Mouse (Mus musculus): Measurements from ENCODE around the gene Ccdc149.

The Ccdc149 gene

DNA sequence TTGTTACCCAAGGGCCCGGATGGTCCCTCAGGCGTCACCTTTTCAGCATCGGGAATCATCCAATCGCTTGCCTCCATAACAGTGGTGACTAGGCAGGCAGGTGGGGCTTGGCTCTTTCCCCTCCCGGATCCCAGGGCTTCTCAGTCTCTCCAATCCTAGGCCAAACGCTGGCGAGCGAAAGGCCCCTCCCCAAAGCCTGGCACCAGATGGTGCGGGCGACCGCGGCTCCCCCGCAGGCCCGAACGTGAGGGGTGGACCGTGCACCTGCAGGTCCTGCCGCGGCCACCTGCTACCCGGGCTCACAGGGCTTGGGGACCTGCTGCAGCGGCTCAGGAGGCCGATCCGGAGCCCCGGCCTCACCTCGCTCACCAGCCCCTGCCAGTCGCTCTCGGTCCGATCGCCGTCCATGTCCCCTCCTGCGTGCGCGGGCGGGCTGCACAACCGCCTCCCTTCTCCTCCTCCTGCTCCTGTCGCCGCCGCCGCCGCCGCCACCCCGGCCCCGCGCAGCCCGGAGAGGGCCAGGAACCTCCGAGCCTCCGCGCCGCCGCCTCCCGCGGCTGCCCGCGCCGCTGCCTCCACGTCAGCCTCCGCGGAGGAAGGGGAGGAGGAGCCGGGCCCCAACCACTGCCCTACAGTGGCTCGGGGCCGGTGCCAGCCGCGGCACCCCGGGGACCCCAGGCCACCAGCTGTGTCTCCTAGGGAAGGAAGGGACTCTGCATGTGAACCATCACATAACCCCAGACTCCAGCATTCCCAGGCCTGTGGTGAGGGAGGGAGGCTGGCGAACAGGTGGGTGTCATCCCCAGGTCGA lies at the start of gene Ccdc149:
TSS of gene Ccdc149 (minus strand) at position 531 of the 811 bp plus-strand sequence.
- TF ChIP-seq GATA4 (IDR thresholded peaks at IDR 0.05; ENCODE audit: insufficient replicate concordance, low read length) = no peak

DNA sequence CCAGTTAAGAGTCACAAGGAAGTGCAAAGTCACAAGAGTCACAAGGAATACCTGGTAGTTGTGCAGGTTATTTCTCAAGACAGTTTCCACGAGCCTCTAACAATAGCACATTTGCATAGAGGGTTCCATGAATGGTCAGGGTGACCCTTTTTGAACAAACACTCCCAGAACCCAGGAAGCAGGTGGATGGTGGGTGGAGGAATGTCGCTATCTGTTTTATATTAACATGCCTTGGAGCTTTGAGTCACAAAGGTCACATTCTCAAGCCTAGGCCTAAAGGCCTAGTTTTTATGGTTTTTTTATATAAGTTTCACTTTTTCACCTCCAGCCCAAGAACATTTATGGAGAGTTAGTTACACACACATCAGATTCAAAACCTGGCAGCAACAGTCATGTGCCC lies 48.6 kb upstream of the Ccdc149 start:
- TF ChIP-seq GATA4 (IDR thresholded peaks at IDR 0.05; ENCODE audit: insufficient replicate concordance, low read length) = no peak

DNA sequence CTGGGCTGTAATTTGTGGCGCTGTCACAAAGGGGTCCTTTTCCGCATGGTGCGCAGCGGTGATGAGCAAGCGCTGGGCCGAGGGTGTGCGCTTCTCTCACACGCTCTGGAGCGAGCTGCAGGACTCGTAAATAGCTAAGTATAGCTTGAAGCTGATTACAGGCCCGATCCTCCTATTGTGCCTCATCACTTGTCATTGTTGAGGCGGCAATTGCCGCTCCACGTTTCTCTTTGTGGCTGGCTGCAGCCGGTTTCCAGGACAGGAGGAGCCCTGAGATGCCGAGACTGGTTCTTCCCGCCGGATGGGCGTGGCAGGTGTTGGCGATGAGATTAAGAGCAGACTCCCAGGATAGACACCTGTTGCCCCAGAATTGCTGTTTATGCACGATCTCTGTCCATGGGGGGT lies 44.8 kb upstream of the Ccdc149 start:
- TF ChIP-seq GATA4 (IDR thresholded peaks at IDR 0.05; ENCODE audit: insufficient replicate concordance, low read length) = no peak

DNA sequence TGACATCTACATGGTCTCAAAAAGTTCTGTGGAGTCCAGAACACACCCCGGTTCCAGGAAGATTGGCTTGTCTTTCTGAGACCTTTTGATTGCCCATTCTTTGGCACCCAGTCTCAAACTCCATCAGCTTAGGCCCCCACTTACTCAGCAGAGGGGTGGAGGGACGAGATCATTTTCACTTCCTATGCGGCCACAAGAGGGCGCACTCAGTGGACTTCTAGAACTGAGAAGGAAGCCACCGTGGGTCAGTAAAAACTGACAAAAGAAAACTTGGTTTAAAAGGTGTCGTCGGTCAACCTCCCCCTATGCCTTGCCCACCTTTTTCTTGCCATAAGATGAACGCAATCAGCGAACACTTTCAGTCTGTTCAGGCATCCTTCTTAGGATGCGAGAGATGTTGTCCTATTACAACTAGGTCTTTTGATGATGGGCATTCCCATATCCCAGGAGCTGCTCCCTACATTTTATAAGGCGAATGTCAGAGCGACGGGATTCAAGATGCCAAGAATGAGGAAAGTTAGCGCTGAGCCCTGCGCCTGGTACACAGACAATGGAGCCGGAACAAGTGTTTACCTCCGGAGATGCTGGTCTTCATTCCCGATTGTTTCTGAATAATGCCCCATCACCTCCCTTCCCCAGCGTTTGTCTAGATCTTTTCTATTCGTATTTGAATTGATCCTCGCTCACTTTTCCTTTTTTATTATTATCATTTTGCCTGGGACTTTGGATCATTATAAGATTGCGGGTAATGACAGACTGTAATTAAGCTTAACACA lies 44.1 kb upstream of the Ccdc149 start:
- no peak for TF ChIP-seq GATA4 (IDR thresholded peaks at IDR 0.05; ENCODE audit: insufficient replicate concordance, low read length)

DNA sequence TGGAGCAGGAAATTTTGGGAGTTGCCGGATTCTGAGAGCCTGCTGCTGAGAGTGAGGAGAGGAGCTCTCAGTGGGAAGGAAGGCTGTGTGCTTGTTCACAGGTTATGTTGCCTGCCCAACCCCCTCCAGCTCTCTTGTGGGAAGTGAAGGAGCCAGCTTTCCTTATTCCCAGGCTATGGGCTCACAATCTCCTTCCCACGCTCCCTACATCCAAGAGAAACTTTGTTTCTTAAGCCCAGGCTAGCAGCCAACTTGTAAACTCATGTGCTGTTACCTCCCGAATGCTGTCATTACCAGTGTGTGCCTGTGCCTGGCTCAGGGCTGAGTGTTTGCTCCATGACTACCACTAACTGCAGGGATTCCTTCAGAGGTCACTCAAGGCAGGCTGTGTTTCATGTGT lies 39.8 kb upstream of the Ccdc149 start:
- TF ChIP-seq GATA4 (IDR thresholded peaks at IDR 0.05; ENCODE audit: insufficient replicate concordance, low read length) = no peak

DNA sequence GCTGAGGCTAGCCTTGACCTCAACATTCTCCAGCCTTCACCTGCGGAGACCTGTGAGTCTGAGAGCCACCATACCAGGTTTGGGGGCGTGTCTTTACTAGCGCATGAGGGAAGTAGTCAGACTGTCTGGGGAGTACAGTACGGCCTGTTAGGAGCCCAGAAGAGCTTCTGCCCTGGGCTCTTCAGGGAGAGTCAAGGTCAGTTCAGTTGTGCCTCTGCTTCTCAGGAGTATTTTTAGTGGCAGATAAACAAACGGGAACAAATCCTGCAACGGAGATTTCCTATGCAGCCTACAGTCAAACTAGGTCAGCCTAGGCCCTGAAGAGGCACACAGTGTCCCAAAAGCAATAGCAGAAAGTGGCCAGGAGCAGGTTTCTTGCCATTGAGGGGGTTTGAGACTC lies 38.1 kb upstream of the Ccdc149 start:
- no peak for TF ChIP-seq GATA4 (IDR thresholded peaks at IDR 0.05; ENCODE audit: insufficient replicate concordance, low read length)

DNA sequence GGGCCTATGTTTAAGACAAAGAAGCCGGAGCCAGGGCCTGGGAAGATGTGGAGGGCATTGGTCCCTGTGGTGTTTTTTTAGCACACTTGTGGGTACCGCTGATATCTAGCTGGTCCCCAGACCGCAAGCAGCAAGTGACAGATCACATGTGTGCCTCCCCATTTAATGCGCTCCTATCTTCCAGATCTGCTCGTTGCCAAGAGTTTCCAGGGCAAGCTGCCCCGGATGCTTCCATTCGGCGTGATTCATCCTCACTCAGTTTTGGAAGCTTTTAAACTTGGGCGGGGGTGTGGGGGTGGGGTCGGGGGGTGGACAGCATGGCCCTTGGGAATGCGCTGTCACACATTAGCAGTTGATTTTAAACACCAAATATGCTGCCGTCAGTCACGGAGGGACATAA lies 33.3 kb upstream of the Ccdc149 start:
- TF ChIP-seq GATA4 (IDR thresholded peaks at IDR 0.05; ENCODE audit: insufficient replicate concordance, low read length) = no peak

DNA sequence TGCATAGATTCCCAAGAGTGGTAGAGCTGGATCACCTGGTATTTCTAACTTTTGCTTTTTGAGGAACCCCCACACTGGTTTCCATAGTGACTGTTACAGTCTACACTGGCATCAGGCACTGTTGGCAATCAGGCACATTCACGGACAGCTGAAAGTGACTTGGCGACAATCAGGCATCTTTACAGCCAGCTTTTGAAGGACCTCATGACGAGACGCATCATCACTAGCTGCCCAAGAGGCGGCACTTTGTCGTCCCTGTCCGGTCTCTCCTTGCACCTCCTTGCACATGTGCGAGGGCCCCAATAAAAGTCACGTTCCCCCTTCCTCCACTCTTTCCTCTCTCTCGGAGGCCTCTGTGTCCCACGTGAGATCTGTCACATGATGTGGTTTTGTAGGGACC lies 32.8 kb upstream of the Ccdc149 start:
- TF ChIP-seq GATA4 (IDR thresholded peaks at IDR 0.05; ENCODE audit: insufficient replicate concordance, low read length) = no peak

DNA sequence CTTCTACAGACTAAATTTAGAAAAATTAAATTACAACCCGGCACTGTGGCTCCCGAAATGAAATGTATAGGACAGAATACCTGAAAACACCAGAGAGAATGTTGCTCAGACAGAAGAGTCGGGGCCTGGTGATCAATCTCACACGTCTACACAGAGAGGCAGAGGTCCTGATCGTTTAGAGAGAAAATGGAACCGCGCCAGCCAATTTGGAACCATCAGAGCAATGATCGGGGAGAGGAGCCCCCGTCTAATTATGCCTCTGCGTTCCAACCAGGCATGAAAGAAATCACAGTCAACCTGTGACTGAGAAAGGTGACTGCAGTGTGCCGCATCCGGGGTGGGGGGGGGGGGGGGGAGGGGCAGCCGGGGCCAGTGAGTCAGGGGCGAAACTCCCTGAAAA lies 24.4 kb upstream of the Ccdc149 start:
- no peak for TF ChIP-seq GATA4 (IDR thresholded peaks at IDR 0.05; ENCODE audit: insufficient replicate concordance, low read length)

DNA sequence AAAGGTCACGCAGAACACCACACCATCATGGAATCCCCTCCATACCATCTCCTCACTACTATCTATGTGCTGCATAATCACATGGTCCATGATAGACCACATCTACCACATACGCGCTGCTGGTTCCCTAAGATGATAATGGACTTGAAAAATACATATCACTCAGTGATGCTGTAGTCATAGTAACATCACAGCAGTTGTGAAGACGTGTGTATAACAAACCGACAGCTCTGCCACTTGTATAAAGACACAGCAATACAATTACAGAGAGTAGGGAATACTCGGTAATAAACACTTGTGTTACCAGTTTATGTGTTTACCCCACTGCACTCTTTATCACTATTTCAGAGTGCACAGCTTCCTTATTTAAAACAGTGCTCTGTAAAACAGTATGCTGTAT lies 20.2 kb upstream of the Ccdc149 start:
- no peak for TF ChIP-seq GATA4 (IDR thresholded peaks at IDR 0.05; ENCODE audit: insufficient replicate concordance, low read length)

DNA sequence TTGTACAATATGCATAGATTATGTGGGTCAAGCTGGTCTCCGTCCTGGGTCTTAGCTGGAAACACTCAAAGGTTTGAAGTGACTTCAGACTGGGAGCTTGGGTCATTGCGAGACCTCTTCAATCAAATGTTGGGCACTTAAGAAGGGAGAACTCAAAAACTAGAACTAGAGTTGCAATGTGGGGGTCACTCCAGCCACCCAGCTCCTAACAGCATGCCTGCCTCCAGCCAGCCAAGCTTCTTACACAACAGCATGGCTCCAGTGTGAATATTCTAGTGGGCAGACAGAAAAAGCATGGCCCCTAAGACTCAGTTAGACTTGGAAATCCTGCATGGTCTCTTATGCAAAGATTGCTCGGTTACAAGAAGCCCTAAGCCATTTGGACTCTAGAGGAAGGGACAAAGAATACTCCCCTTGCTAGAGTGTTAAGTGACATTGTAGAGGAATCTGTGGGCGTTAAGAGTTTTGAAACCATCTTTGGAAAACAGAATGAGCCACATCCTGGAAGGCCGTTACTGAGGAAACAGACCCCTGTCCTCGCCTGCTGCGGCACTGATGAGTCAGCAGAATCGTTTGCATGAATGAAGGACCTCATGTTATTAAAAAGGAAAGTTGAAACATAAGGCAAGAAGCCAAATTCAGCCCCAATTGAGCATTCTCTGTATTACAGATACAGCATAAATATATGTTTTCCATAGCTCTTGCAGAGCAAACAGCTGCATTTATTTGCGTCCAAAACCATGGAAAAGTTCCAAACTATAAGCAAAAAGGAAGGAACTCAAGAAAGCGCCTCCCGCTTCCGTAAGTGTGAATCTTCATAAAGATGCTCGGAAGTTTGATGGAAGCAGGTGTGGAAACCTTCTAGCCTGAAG lies 16.5 kb upstream of the Ccdc149 start:
- no peak for TF ChIP-seq GATA4 (IDR thresholded peaks at IDR 0.05; ENCODE audit: insufficient replicate concordance, low read length)

DNA sequence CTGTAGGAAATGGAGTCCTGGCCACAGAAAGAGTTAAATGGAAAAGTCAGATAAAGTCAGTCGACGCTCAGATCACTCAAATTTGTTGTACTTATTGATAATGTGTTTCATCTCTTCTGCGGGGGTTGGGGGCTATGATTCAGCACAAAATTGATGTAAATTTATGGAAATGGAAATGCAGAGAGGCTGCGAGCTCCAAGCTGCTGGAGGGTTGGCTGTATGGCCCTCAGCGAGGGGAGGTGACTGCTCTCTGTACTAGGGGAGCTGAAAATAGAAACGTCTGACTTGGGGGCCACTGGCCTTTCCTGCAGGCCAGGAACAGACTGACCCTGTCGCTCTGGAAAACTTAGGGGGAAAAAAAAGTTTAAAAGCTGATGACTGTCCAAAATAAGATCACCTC lies 5.5 kb upstream of the Ccdc149 start:
- no peak for TF ChIP-seq GATA4 (IDR thresholded peaks at IDR 0.05; ENCODE audit: insufficient replicate concordance, low read length)

DNA sequence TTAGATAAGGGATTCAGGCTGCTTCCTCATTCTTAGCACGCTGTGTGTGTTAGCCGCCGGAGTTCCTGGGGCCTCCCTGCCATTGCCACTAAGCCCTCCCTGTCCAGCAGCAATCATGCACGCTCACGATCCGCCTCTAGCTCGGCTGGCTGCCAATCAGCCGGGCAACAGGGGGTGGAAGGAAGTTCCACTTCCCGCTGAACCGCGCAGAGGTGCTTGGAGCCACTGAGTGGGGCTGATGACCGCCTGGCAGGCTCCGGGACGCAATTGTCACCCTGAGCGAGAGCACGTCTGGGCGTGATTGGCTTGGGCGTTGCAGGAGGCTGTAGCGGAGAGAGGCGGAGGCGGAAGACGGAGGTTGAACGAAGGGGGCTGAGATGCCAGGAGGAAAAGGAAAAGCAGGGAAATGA lies 5.0 kb upstream of the Ccdc149 start:
- peak; percentile 85; the same call in 1 of the 2 replicates for TF ChIP-seq GATA4 (IDR thresholded peaks at IDR 0.05; ENCODE audit: insufficient replicate concordance, low read length)

DNA sequence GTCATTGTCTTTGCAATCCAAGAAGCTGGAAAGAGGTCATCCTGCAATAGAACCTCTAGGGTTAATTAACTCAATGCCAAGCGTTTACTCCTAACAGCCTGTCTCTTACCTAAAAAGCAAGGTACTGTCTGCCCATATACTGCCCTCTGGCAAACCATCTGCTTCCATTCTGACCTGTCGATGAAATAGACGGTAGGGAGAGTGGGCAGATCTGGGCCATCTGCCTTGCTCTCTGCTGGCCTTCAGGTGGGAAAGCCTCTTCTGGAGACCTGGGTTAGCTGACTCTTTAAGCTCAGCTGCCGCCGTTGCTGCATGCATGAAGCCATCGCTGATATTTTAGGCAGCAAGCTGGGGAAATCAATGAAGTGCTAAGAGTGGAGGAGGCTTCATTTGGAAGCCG lies 2.7 kb upstream of the Ccdc149 start:
- no peak for TF ChIP-seq GATA4 (IDR thresholded peaks at IDR 0.05; ENCODE audit: insufficient replicate concordance, low read length)

DNA sequence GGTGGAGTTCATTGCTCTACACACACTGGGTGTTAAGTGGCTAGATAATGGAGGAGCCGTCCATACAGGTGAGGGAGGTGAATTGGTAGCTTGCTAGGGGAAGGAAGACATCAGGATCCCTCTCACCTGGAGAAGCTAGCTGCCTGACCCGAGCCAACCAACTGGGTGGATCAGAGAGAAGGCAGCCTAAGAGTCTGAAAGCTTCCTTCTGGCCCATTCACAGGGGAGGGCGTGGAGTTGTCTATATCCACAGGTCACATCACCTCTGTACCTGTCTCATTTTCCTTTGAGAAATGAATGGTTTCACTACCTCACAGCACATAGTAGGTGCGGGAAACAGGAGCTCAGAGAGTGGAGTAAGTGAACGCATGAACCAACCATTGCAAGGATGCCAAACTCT lies 770 bp downstream of the Ccdc149 start:
- TF ChIP-seq GATA4 (IDR thresholded peaks at IDR 0.05; ENCODE audit: insufficient replicate concordance, low read length) = no peak

Measured in liver, adult (tissue).